Mouse (Mus musculus) olfactory bulb, adult 2 months (tissue): Measurements from ENCODE around the gene Dmrta2. TPM values are rescaled to one million over a fixed set of nuclear protein-coding genes. Genes with fewer than 3 reads are reported as not detected.

Source experiments
- H3K27ac ChIP-seq: fragments of 200-500 bp; 2 replicates; pipeline ENCODE4 v1.5.1; 2012; ENCODE audit warnings: low read depth, low read length; ENCODE audit not compliant: insufficient read depth
- H3K4me1 ChIP-seq: fragments of 200-500 bp; 2 replicates; pipeline ENCODE4 v1.6.1; 2012; ENCODE audit warnings: low read length; ENCODE audit not compliant: control insufficient read depth, insufficient read depth
- H3K4me3 ChIP-seq: fragments of 200-500 bp; 2 replicates; pipeline ENCODE4 v1.5.1; 2012; ENCODE audit warnings: mild to moderate bottlenecking, low read depth, low read length, moderate library complexity; ENCODE audit not compliant: insufficient read depth
- CTCF ChIP-seq: fragments of 200-500 bp; IDR thresholded peaks from 2 replicates; pipeline ENCODE4 v1.5.1; 2012; ENCODE audit warnings: low read depth, mild to moderate bottlenecking, low read length, moderate library complexity; ENCODE audit not compliant: insufficient read depth
- POLR2A ChIP-seq: fragments of 200-500 bp; IDR thresholded peaks from 2 replicates; pipeline ENCODE4 v1.6.1; 2012; ENCODE audit warnings: mild to moderate bottlenecking, low read depth, low read length, moderate library complexity; ENCODE audit not compliant: insufficient read depth
- WGBS: fragments of 180-500 bp; shearing (Covaris S2); methylation state at CpG from one replicate; pipeline ENCODE4 v1.1.7; 2018; 5-methylcytosine and 5-hydroxymethylcytosine counted together
- polyA plus RNA-seq: library from polyadenylated mRNA; stranded (reverse); fragments of >200 nt; gene quantifications from 2 replicates; pipeline ENCODE4 v1.2.4, GENCODE M21; 2012; ENCODE audit warnings: low replicate concordance; ENCODE audit not compliant: missing spikeins, insufficient read depth, insufficient read length

The Dmrta2 gene
- polyA plus RNA-seq, 1 experiment, result not detected

DNA sequence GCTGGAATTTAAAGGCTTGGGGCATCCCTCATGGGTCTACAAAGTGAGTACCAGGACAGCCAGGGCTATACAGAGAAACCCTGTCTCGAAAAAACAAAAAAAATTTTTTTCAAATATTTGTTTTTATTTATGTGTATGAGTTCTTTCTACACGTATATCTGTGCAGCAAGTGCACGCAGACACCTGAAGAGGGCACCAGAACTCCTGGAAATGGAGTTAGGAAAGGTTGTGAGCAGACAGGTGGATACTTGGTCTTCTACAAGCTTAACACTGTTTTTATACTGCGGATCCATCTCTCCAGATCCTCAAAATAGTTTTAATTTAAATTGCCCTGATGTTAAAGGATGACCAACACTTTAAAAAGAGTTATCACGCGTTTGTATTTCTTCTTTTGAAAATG, 11.4 kb downstream of the Dmrta2 start:
- Histone ChIP-seq H3K4me1 (no peaks in the 10 kb centered on the region), H3K27ac (no peak overlapping the region), H3K4me3 (no peak overlapping the region)
- no peak for TF ChIP-seq CTCF
- no peak for TF ChIP-seq POLR2A
- 62% methylated on average over 6 of the region's 6 CpGs for WGBS

DNA sequence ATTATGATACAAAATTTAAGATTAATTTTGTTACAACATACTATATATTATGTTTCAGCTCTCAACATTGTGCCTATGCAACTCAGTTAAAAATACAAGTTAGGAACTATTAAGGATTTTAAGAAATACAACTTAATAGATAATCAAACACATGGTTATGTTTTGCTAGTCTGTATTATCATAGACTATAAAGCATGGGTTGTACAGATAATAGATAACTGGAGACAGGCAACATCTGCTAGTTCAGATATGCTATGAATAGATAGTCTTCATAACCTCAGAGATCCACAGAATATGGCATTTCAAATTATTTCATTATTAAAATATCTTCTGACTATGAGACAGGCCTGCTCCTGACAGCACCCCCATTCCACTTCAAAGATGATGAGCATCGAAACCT, 28.2 kb downstream of the Dmrta2 start:
- no peaks in the 10 kb centered on the region for H3K4me1 ChIP-seq
- no peak overlapping the region for H3K4me3 ChIP-seq
- no peak overlapping the region for H3K27ac ChIP-seq
- TF ChIP-seq CTCF (no peak), POLR2A (no peak)
- WGBS, result 96% methylated on average over 1 of the region's 1 CpGs

DNA sequence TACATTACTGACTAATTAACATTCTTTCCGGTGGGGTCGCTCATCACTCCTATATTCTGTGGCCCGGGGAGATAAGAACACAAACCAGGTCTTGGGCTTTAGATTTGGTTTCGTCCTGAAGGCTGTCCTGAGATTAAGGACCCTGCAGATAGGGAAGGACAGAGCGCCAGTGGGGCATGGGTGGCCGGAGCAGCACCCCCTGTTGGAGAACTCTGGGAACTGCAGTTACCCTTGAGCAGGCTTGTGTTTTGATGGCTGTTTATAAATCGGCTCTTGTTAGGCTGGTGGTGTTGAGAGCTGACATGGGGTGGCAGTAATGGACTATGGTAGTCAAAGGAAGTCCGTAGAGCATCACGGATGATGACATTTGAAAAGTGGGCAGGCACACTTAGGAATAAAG, 41.3 kb downstream of the Dmrta2 start:
- TF ChIP-seq CTCF (peak; percentile 11; the same call in 1 of the 2 replicates), POLR2A (no peak)
- peaks cover 9% of the 10 kb centered on the region for H3K4me1 ChIP-seq
- H3K27ac ChIP-seq, result no peak overlapping the region
- H3K4me3 ChIP-seq, result no peak overlapping the region
- WGBS, result 72% methylated on average over 9 of the region's 9 CpGs

DNA sequence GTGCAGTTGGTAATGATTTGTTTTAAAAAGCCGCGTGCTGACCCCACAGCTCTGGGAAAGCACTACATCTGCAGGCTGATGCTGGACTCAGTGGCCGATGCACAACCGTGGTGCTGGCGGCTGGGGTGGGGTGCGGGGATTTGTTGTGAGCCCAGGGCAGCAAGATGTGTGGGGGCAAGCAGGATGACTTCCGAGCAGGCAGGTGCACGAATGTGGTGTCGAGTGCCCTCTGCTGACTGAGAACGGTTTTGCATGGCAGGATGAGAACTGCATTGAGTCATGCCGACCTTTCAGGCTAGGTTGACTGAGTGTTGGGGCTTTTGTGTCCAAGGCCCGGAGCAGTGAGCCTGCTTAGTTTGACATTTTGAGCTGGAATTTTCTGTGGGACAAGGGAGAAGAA, 42.4 kb downstream of the Dmrta2 start:
- Histone ChIP-seq H3K27ac (no peak overlapping the region), H3K4me3 (peak overlapping the region; percentile 31; the same call in 1 of the 2 replicates), H3K4me1 (peaks cover 9% of the 10 kb centered on the region)
- 8% methylated on average over 12 of the region's 12 CpGs for WGBS
- TF ChIP-seq CTCF (peak; percentile 71), POLR2A (no peak)

DNA sequence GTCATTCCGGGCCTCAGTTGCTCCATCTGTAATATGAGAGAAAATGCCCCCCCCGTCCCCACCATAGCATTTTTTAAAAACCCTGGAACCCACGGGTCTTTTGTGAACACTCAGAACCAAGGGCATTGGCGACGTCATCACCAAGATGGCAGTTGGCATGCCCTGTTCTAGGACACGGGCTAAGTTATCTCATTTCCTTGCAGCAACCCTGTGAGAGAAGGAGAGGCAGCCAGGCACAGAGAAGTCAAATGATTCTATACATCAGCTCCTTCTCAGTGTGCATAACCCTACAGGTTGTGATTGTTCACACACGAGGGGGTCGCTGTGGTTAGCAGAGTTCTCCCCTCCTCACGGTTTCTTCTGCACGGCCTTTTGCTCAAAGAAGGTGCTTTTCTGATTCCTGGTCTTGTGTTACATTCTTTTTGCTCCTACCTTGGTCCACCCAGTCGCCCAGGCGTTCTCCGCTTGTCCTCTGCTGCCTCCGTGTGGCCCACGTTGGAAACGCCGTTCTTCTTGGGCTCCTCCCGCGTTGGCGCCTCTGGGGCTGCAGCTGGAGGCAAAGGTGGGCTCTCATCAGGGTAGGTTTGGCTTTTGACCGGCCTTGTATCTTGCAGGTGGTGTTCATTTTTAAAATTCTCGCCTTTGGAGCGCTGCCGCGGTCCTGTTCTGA, 44.2 kb downstream of the Dmrta2 start:
- Histone ChIP-seq H3K27ac (no peak overlapping the region), H3K4me1 (peaks cover 9% of the 10 kb centered on the region), H3K4me3 (no peak overlapping the region)
- WGBS, result 17% methylated on average over 25 of the region's 25 CpGs
- TF ChIP-seq CTCF, result peak; percentile 93
- no peak for TF ChIP-seq POLR2A

DNA sequence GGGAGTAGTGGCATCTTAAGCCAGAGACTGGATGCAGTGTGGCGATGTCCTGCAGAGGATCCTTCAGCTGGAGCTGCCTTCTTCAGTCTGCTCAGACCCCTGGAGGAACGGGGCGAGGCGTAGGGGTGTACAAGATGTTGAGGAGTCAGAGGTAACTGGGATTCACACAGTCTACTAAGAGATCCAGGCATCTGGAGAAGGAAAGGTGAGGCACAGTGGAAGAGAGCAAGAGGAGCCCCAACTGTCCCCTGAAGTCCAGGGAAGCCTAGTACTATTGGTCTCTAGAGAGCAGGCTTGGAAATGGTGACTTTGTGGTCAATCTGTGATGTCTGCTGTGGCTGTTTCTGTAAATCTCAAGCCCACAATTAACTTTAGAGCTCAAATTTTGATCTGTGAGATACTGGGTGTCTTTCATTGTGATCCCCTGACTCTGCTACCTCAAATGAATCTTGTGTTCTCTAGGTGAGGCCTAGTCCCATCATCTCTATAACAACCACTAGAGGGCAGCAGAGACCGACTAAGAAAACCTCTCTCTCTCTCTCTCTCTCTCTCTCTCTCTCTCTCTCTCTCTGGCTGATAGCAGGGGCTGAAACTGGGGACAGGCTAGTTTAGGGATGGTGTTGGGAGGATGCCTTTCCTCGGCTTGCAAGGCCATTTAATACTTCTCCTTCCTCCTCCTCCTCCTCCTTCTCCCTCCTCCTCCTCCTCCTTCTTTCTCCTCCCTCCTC, 50.8 kb downstream of the Dmrta2 start:
- Histone ChIP-seq H3K4me3 (no peak overlapping the region), H3K27ac (no peak overlapping the region), H3K4me1 (no peaks in the 10 kb centered on the region)
- TF ChIP-seq POLR2A, result no peak
- no peak for TF ChIP-seq CTCF
- WGBS, result 60% methylated on average over 6 of the region's 6 CpGs

DNA sequence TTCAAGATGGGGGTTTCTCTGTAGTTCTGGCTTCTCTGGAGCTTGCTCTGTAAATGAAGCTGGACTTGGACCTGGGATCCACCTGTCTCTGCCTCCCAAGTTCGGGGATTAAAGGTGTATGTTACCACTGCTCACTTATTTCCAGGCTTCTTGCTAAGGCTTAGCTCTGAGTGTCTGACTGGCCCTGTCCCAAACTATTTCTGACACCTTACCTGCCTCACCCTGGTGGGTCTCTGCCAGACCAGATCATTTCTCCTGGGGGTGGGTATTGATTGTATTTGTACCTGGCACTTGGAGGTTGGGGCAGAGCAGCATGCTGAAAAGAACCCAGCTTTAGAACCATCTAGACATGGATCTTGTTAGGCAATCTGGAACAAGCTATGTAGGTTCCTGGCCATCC, 51.6 kb downstream of the Dmrta2 start:
- Histone ChIP-seq H3K4me3 (no peak overlapping the region), H3K4me1 (no peaks in the 10 kb centered on the region), H3K27ac (no peak overlapping the region)
- TF ChIP-seq POLR2A, result no peak
- no peak for TF ChIP-seq CTCF
- WGBS, result 81% methylated on average over 1 of the region's 1 CpGs
